ENCODE assay signal across 30 mouse cellular contexts in the genomic region with DNA sequence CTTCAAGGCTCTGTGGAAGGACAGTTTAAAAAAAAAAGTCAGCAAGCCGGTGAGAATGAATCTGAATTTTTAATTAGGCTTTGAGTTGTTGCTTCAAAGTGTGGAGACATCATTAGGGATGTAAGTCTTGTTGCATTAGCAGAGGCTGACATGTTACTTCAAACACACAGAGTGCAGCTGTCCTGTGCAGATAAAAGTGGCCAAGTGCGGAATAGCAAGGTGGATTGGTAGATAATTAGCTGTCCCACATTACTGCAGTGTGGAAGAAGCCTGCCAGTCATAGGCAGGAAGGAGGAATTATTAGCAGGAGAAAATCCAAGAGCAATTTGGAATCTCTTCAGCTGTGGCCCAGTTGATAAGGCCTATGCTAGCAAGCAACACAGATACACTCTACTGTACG. TPM values are rescaled to one million over a fixed set of nuclear protein-coding genes. Genes with fewer than 3 reads are reported as not detected.
DNase-seq lines count a peak whose midpoint lies in the region; ATAC-seq and TF ChIP-seq lines count a peak whose summit lies in the region.
"Had no signal": no experiment of that assay in that cellular context is flagged by ENCODE, and none has a peak within 500 bp of the region (broad histone marks: within the 10 kb centered on the region; RNA-seq: fewer than 3 reads in every experiment).

No protein-coding gene starts in this region.

- no peaks in the 10 kb centered on the region for H3K27me3 ChIP-seq in forebrain, embryonic 13.5 days
- H3K27me3 ChIP-seq in forebrain, postnatal 0 days (ENCODE audit: insufficient read depth, low read length), result no peaks in the 10 kb centered on the region
- H3K27me3 ChIP-seq in midbrain, embryonic 15.5 days (replicated peaks), result no peaks in the 10 kb centered on the region
- no peaks in the 10 kb centered on the region for H3K27me3 ChIP-seq in intestine, postnatal 0 days (replicated peaks; ENCODE audit: control insufficient read depth, insufficient read depth, low read length)
- H3K27me3 ChIP-seq: embryonic facial prominence, embryonic 12.5 days; heart, embryonic 13.5 days; limb, embryonic 15.5 days; liver, embryonic 13.5 days; megakaryocyte, embryonic 14.5 days; neural tube, embryonic 15.5 days had no signal

- no peaks in the 10 kb centered on the region for H3K36me3 ChIP-seq in forebrain, embryonic 13.5 days (ENCODE audit: poor library complexity, severe bottlenecking)
- H3K36me3 ChIP-seq in forebrain, postnatal 0 days (ENCODE audit: insufficient read depth), result no peaks in the 10 kb centered on the region
- H3K36me3 ChIP-seq in midbrain, embryonic 15.5 days (replicated peaks), result no peaks in the 10 kb centered on the region
- H3K36me3 ChIP-seq in intestine, postnatal 0 days (ENCODE audit: control insufficient read depth, insufficient read depth), result no peaks in the 10 kb centered on the region
- H3K36me3 ChIP-seq: embryonic facial prominence, embryonic 12.5 days; heart, embryonic 13.5 days; limb, embryonic 15.5 days; liver, embryonic 13.5 days; neural tube, embryonic 15.5 days had no signal

- no peak for TF ChIP-seq CTCF in forebrain, postnatal 0 days (IDR thresholded peaks at IDR 0.05; ENCODE audit: low read depth)
- no peak for TF ChIP-seq CTCF in intestine, postnatal 0 days (IDR thresholded peaks at IDR 0.05; ENCODE audit: low read depth)

- H3K4me2 ChIP-seq in forebrain, embryonic 13.5 days, result no peak overlapping the region
- no peak overlapping the region for H3K4me2 ChIP-seq in forebrain, postnatal 0 days (ENCODE audit: low read depth)
- H3K4me2 ChIP-seq in midbrain, embryonic 15.5 days, result no peak overlapping the region
- no peak overlapping the region for H3K4me2 ChIP-seq in intestine, postnatal 0 days (replicated peaks; ENCODE audit: low read depth)
- H3K4me2 ChIP-seq: embryonic facial prominence, embryonic 12.5 days; heart, embryonic 13.5 days; limb, embryonic 15.5 days; liver, embryonic 13.5 days; neural tube, embryonic 15.5 days had no signal

- no peak overlapping the region for H3K9ac ChIP-seq in forebrain, embryonic 13.5 days
- H3K9ac ChIP-seq in forebrain, postnatal 0 days, result no peak overlapping the region
- H3K9ac ChIP-seq in midbrain, embryonic 15.5 days, result no peak overlapping the region
- no peak overlapping the region for H3K9ac ChIP-seq in intestine, postnatal 0 days (ENCODE audit: low read depth, low read length)
- H3K9ac ChIP-seq: embryonic facial prominence, embryonic 12.5 days; heart, embryonic 13.5 days; limb, embryonic 15.5 days; liver, embryonic 13.5 days; neural tube, embryonic 15.5 days had no signal

- no peak overlapping the region for H3K27ac ChIP-seq in forebrain, embryonic 13.5 days
- no peak overlapping the region for H3K27ac ChIP-seq in forebrain, postnatal 0 days (ENCODE audit: low read depth, low read length)
- peak overlapping the region; percentile 68 for H3K27ac ChIP-seq in midbrain, embryonic 15.5 days
- H3K27ac ChIP-seq in intestine, postnatal 0 days (ENCODE audit: low read depth, low read length), result no peak overlapping the region
- H3K27ac ChIP-seq: embryonic facial prominence, embryonic 12.5 days; heart, embryonic 13.5 days; hindbrain, embryonic 10.5 days; limb, embryonic 10.5 days; limb, embryonic 15.5 days; liver, embryonic 13.5 days; neural tube, embryonic 15.5 days had no signal

- intact Hi-C loops in heart, postnatal 25 days (cut with DNase I), result no loop called here

- H3K4me3 ChIP-seq in forebrain, embryonic 13.5 days, result no peak overlapping the region
- H3K4me3 ChIP-seq in forebrain, postnatal 0 days (ENCODE audit: low read depth, low read length), result no peak overlapping the region
- H3K4me3 ChIP-seq in midbrain, embryonic 15.5 days, result no peak overlapping the region
- no peak overlapping the region for H3K4me3 ChIP-seq in intestine, postnatal 0 days (ENCODE audit: low read depth, low read length)
- H3K4me3 ChIP-seq: embryonic facial prominence, embryonic 12.5 days; heart, embryonic 13.5 days; hindbrain, embryonic 10.5 days; limb, embryonic 10.5 days; limb, embryonic 15.5 days; liver, embryonic 13.5 days; megakaryocyte, embryonic 14.5 days; neural tube, embryonic 15.5 days had no signal

- 50% methylated on average over 3 of the region's 3 CpGs for WGBS in forebrain, embryonic 13.5 days
- WGBS in forebrain, postnatal 0 days, result 57% methylated on average over 3 of the region's 3 CpGs
- 37% methylated on average over 3 of the region's 3 CpGs for WGBS in midbrain, embryonic 15.5 days
- WGBS in intestine, postnatal 0 days, result 62% methylated on average over 3 of the region's 3 CpGs

- ATAC-seq in forebrain, embryonic 13.5 days, result peak; percentile 57; the same call in 1 of the 2 replicates
- ATAC-seq in forebrain, postnatal 0 days, result no peak
- ATAC-seq in midbrain, embryonic 15.5 days (replicated peaks), result peak; percentile 91
- ATAC-seq in intestine, postnatal 0 days, result no peak
- ATAC-seq: lung, postnatal 0 days had no signal

- peaks cover 24% of the 10 kb centered on the region for H3K4me1 ChIP-seq in forebrain, embryonic 13.5 days
- no peaks in the 10 kb centered on the region for H3K4me1 ChIP-seq in forebrain, postnatal 0 days (ENCODE audit: insufficient read depth)
- H3K4me1 ChIP-seq in midbrain, embryonic 15.5 days, result peaks cover 36% of the 10 kb centered on the region
- peaks cover 6% of the 10 kb centered on the region; the same call in 1 of the 2 replicates for H3K4me1 ChIP-seq in intestine, postnatal 0 days (replicated peaks; ENCODE audit: control insufficient read depth, insufficient read depth, low read length)
- H3K4me1 ChIP-seq: liver, embryonic 13.5 days; megakaryocyte, embryonic 14.5 days had no signal

- no peaks in the 10 kb centered on the region for H3K9me3 ChIP-seq in forebrain, embryonic 13.5 days (replicated peaks)
- H3K9me3 ChIP-seq in forebrain, postnatal 0 days (ENCODE audit: low read length), result no peaks in the 10 kb centered on the region
- no peaks in the 10 kb centered on the region for H3K9me3 ChIP-seq in midbrain, embryonic 15.5 days
- no peaks in the 10 kb centered on the region for H3K9me3 ChIP-seq in intestine, postnatal 0 days (ENCODE audit: control insufficient read depth)
- H3K9me3 ChIP-seq: embryonic facial prominence, embryonic 12.5 days; heart, embryonic 13.5 days; hindbrain, embryonic 10.5 days; limb, embryonic 10.5 days; limb, embryonic 15.5 days; liver, embryonic 13.5 days; neural tube, embryonic 15.5 days had no signal

- DNase-seq in forebrain, postnatal 0 days, result no peak
- DNase-seq in retina, postnatal 1 day, result peak; percentile 17
- DNase-seq in retina, embryonic 14.5 days (ENCODE audit: low spot score), result no peak
- DNase-seq in heart, postnatal 25 days (ENCODE audit: low spot score), result no peak
- DNase-seq: adrenal gland, postnatal 14 days; cerebellum, adult 11-12 months; cerebellum, adult 9-11 months; embryo, embryonic 11 days; heart, postnatal 10 days; kidney, adult 2 months; kidney, postnatal 4 days; layer of hippocampus, postnatal 36 days; liver, embryonic 13.5 days; lung, adult 18-20 months; lung, postnatal 4 days; right cerebral cortex, adult 18-20 months; spleen, adult 18-20 months; thymus, adult 18-20 months; thymus, postnatal 25 days had no signal

RNA-seq across cellular contexts. Expression of a gene that starts 10.7 kb away (rescaled TPM):
- 14.7 and 18.2 TPM in 2 replicates for polyA plus RNA-seq in forebrain, embryonic 13.5 days (2015; fragmentation: Nextera tagmentation; extraction: Ambion mirVana)
- total RNA-seq in forebrain, postnatal 0 days (2014; rRNA removed), result 12.2 and 16.9 TPM in 2 replicates
- polyA plus RNA-seq in forebrain, postnatal 0 days (2015; fragmentation: Nextera tagmentation; extraction: Ambion mirVana), result 7.6 and 12.9 TPM in 2 replicates
- polyA plus RNA-seq in midbrain, embryonic 15.5 days (2015; fragmentation: Nextera tagmentation; extraction: Ambion mirVana), result 41.8 and 48.7 TPM in 2 replicates
- total RNA-seq in heart, postnatal 25 days (2021), result 1 to 10 TPM; 3.7 to 3.8 TPM
- polyA plus RNA-seq in intestine, postnatal 0 days (2015; fragmentation: Nextera tagmentation; extraction: Ambion mirVana), result 8.2 and 9.1 TPM in 2 replicates

Comparison
In these comparisons a context has a peak if more than half of its experiments do, and no peak if none do; other contexts are left out.
1. ATAC-seq: peak in forebrain, embryonic 13.5 days (single experiment) and midbrain, embryonic 15.5 days (single experiment); none in forebrain, postnatal 0 days (single experiment) and intestine, postnatal 0 days (single experiment).